Mouse (Mus musculus) midbrain, embryonic 14.5 days (tissue): ENCODE data around the gene Setd1a. TPM values are rescaled to one million over a fixed set of nuclear protein-coding genes. Genes with fewer than 3 reads are reported as not detected.
"Not testable (repeated sequence)": the region's sequence is repeated elsewhere in the genome, so short reads cannot be mapped to it uniquely, and the experiment has no call there.

Experiments used
- ATAC-seq: fragments of 200-750 bp; cut with Nextera tagmentation; 2 replicates; pipeline ENCODE4 v1.8.0; 2017; ENCODE audit warnings: moderate number of reproducible peaks, moderate library complexity; ENCODE audit not compliant: low FRiP score, low TSS enrichment
- DNase-seq: peaks from one replicate; pipeline ENCODE4 v3.0.0-alpha.2; 2015
- H3K27ac ChIP-seq: fragments of 300-500 bp; sonication (generic); replicated peaks from 2 replicates; pipeline ENCODE4 v1.5.1; 2014; ENCODE audit warnings: mild to moderate bottlenecking, low read depth, low read length, moderate library complexity
- H3K27me3 ChIP-seq: fragments of 300-500 bp; sonication (generic); 2 replicates; pipeline ENCODE4 v1.6.1; 2014; ENCODE audit warnings: low read length, control low read depth, mixed read lengths; ENCODE audit not compliant: control insufficient read depth, insufficient read depth
- H3K36me3 ChIP-seq: fragments of 300-500 bp; sonication (generic); 2 replicates; pipeline ENCODE4 v1.6.1; 2014; ENCODE audit warnings: low read length, control low read depth; ENCODE audit not compliant: control insufficient read depth, insufficient read depth
- H3K4me1 ChIP-seq: fragments of 300-500 bp; sonication (generic); 2 replicates; pipeline ENCODE4 v1.6.1; 2014; ENCODE audit warnings: mild to moderate bottlenecking, antibody characterized with exemption, low read length, control low read depth; ENCODE audit not compliant: control insufficient read depth, insufficient read depth
- H3K4me2 ChIP-seq: fragments of 300-500 bp; sonication (generic); 2 replicates; pipeline ENCODE4 v1.6.1; 2014; ENCODE audit warnings: mild to moderate bottlenecking, low read length, moderate library complexity
- H3K4me3 ChIP-seq: fragments of 300-500 bp; sonication (generic); replicated peaks from 2 replicates; pipeline ENCODE4 v1.5.1; 2014; ENCODE audit warnings: low read depth, low read length
- H3K9ac ChIP-seq: fragments of 300-500 bp; sonication (generic); replicated peaks from 2 replicates; pipeline ENCODE4 v1.6.1; 2014; ENCODE audit warnings: mild to moderate bottlenecking, low read length, moderate library complexity
- H3K9me3 ChIP-seq: fragments of 300-500 bp; sonication (generic); 2 replicates; pipeline ENCODE4 v1.6.1; 2016; ENCODE audit warnings: low read length, control low read depth, mixed read lengths; ENCODE audit not compliant: control insufficient read depth
- WGBS: fragments of 180-500 bp; shearing (Covaris S2); extraction: QIAGEN DNeasy Blood & Tissue Kit; methylation state at CpG from one replicate; pipeline ENCODE4 v1.1.7; 2014; 5-methylcytosine and 5-hydroxymethylcytosine counted together
- polyA plus RNA-seq: library from polyadenylated mRNA; unstranded; fragments of >200 nt; fragmentation: Nextera tagmentation; extraction: Ambion mirVana; gene quantifications from 2 replicates; pipeline ENCODE4 v1.2.1, GENCODE M21; 2014

The Setd1a gene
- polyA plus RNA-seq, result 24.0 and 27.3 TPM in 2 replicates

DNA sequence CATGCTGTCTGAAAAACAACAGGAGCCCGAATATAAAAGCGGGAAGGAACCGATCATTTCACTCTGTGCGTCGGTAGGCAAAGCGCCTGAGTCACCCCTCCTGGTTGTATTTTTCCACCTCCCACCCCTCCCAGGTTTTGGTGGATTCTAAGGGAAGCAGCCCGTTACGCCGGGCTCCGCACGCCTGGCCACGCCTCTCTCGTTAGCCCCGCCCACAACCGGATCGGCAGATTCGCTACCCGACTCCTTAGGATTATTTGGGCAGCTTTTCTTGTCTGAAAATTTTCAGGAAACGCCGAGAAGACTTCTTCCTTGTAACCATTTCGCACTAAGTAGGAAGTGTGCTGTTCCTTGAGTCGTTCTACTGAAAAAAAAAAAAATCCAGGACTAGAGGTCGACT, at the start of gene Setd1a:
TSS of gene Setd1a (plus strand) at position 245 of the 400 bp plus-strand sequence.
- no peaks in the 10 kb centered on the region for H3K27me3 ChIP-seq
- under 1% methylated on average over 23 of the region's 23 CpGs for WGBS
- peak within 1 kb of the TSS; percentile 89 for H3K4me3 ChIP-seq
- H3K36me3 ChIP-seq, result peaks cover 25% of the 10 kb centered on the region
- peaks cover 7% of the 10 kb centered on the region for H3K4me1 ChIP-seq
- no peaks in the 10 kb centered on the region for H3K9me3 ChIP-seq
- DNase-seq (peak; percentile 93), ATAC-seq (peak; percentile 72)
- H3K4me2 ChIP-seq, result peak within 1 kb of the TSS; percentile 66
- H3K27ac ChIP-seq, result peak within 1 kb of the TSS; percentile 95
- peak within 1 kb of the TSS; percentile 91 for H3K9ac ChIP-seq

DNA sequence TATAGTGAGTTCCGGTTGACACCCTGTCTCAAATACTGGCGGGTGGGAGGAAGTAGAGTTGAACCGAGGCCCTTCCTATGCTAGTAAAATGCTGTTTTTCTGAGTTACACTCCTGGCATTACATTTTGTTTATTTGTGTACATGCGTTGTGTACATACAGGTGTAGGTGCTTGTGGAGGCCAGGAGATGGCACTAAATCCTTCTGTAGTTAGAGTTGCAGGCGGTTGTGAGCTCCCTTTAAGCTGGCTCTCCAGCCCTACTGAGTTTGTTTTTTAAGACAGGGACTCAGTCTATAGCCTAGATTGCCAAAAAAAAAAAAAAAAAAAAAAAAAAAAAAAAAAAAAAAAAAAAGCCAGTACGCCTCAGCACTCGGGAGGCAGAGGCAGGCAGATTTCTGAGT, 48.6 kb upstream of the Setd1a start:
- Histone ChIP-seq H3K9ac (no peak overlapping the region), H3K27ac (no peak overlapping the region), H3K4me3 (no peak overlapping the region), H3K9me3 (no peaks in the 10 kb centered on the region), H3K27me3 (no peaks in the 10 kb centered on the region), H3K36me3 (no peaks in the 10 kb centered on the region), H3K4me2 (no peak overlapping the region), H3K4me1 (no peaks in the 10 kb centered on the region)
- 87% methylated on average over 7 of the region's 7 CpGs for WGBS
- ATAC-seq (no peak), DNase-seq (no peak)

DNA sequence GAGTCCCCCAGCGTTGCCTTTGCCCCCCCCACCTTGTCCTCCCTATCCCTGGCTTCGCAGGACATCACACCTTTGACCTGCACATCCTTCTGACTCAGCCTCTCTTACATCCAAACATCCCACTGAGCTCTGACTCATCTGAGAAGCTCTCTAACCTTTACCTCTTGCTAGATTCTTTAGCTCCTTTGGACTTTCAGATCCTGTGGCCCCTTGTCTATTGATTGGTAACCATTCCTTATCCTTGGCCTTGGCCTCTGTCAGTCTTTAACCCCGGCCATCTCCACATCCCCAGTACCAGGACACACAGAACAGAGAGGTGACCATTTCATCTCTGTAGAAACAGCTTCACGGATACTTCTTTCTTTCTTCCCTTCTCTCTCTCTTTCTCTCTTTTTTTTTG, 46.3 kb upstream of the Setd1a start:
- H3K9ac ChIP-seq, result no peak overlapping the region
- DNase-seq, result no peak
- ATAC-seq, result no peak
- no peak overlapping the region for H3K4me3 ChIP-seq
- H3K27me3 ChIP-seq, result no peaks in the 10 kb centered on the region
- H3K9me3 ChIP-seq, result no peaks in the 10 kb centered on the region
- no peaks in the 10 kb centered on the region for H3K4me1 ChIP-seq
- H3K27ac ChIP-seq, result no peak overlapping the region
- H3K36me3 ChIP-seq, result no peaks in the 10 kb centered on the region
- H3K4me2 ChIP-seq, result no peak overlapping the region
- WGBS, result 71% methylated on average over 4 of the region's 4 CpGs

DNA sequence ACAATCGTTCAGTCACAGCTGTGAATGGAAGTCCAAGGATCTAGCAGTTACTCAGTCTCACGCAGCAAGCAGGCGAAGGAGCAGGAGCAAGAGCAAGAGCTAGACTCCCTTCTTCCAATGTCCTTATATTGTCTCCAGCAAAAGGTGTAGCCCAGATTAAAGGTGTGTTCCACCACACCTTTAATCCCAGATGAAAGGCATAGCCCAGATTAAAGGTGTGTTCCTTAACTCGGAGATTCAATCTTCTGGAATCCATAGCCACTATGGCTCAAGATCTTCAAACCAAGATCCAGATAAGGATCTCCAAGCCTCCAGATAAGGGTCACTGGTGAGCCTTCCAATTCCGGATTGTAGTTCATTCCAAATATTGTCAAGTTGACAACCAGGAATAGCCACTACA, 44.4 kb upstream of the Setd1a start, which contains the start of gene Ctf2:
TSS of gene Ctf2 (minus strand) at position 101 of the 400 bp plus-strand sequence.
- not testable (repeated sequence) for H3K4me2 ChIP-seq, H3K27me3 ChIP-seq, DNase-seq, H3K9ac ChIP-seq, H3K27ac ChIP-seq, H3K4me3 ChIP-seq, ATAC-seq, H3K9me3 ChIP-seq, H3K4me1 ChIP-seq, H3K36me3 ChIP-seq
- WGBS, result no CpG with 5 or more reads among the region's 5 CpGs

DNA sequence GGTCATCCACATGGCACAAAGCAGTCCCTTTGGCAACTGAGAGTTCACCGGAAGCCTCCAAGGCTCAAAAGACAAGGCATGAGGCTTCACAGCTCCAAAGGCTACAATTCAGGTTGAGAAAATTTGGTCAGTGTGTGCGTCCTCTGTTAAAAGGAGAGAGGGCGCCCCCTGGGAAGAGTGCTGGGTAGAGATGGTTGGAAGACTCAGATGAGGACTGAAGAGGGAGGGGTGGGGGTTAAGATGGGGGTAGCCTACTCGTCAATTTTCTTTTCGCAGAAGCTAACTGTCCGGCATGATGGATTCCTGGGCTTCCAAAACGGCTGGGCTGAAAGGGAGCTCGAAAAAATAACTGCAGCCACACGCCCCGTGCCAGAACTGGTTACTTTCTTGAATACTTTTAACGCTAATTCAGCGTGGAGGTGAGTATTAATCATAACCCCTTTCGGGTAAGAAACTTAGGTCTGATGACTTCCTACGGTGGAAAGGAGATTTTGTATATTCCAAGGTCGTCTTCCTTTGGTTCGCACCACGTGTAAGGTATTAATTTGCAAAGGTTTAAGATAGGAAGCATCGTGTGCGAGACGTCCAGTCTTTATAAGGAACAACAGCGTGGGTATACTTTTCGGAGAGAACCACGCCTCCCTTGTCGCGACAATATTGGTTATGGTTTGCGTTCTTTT, 32.0 kb upstream of the Setd1a start, which contains the start of gene Fbxl19:
TSS of gene Fbxl19 (plus strand) at position 178 of the 680 bp plus-strand sequence.
- under 1% methylated on average over 26 of the region's 26 CpGs for WGBS
- H3K27ac ChIP-seq, result peak within 1 kb of the TSS; percentile 89
- DNase-seq, result peak; percentile 85
- H3K4me3 ChIP-seq, result peak within 1 kb of the TSS; percentile 93
- H3K4me2 ChIP-seq, result peak within 1 kb of the TSS; percentile 83
- peaks cover 18% of the 10 kb centered on the region for H3K4me1 ChIP-seq
- no peak for ATAC-seq
- peak within 1 kb of the TSS; percentile 41 for H3K9ac ChIP-seq
- no peaks in the 10 kb centered on the region for H3K27me3 ChIP-seq
- no peaks in the 10 kb centered on the region for H3K9me3 ChIP-seq
- H3K36me3 ChIP-seq, result peaks cover 17% of the 10 kb centered on the region

DNA sequence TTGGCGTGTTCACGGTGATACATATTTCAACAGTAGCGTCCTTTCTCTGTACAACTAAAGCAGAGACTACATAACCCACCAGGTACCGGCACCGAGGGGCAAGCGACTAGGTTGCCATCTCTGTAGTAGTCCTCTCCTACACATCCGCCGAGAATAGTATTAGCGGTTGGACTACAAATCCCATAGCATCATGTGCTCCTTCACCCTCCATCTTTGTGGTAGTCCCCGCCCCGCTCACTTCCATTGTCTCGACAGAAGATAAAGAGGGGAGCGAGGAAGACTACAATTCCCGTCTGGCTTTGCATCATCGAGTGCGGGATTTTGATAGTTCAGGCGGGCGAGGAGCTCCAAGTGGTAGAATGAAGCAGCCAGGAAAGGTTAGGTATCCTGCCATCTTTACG, 31.2 kb upstream of the Setd1a start:
- no peaks in the 10 kb centered on the region for H3K9me3 ChIP-seq
- H3K4me2 ChIP-seq, result peak overlapping the region; percentile 83
- peak overlapping the region; percentile 93 for H3K4me3 ChIP-seq
- 0% methylated on average over 19 of the region's 19 CpGs for WGBS
- H3K27ac ChIP-seq, result peak overlapping the region; percentile 89
- peaks cover 18% of the 10 kb centered on the region for H3K4me1 ChIP-seq
- peak; percentile 98 for DNase-seq
- ATAC-seq, result peak; percentile 85
- peak overlapping the region; percentile 41 for H3K9ac ChIP-seq
- peaks cover 25% of the 10 kb centered on the region for H3K36me3 ChIP-seq
- H3K27me3 ChIP-seq, result no peaks in the 10 kb centered on the region

DNA sequence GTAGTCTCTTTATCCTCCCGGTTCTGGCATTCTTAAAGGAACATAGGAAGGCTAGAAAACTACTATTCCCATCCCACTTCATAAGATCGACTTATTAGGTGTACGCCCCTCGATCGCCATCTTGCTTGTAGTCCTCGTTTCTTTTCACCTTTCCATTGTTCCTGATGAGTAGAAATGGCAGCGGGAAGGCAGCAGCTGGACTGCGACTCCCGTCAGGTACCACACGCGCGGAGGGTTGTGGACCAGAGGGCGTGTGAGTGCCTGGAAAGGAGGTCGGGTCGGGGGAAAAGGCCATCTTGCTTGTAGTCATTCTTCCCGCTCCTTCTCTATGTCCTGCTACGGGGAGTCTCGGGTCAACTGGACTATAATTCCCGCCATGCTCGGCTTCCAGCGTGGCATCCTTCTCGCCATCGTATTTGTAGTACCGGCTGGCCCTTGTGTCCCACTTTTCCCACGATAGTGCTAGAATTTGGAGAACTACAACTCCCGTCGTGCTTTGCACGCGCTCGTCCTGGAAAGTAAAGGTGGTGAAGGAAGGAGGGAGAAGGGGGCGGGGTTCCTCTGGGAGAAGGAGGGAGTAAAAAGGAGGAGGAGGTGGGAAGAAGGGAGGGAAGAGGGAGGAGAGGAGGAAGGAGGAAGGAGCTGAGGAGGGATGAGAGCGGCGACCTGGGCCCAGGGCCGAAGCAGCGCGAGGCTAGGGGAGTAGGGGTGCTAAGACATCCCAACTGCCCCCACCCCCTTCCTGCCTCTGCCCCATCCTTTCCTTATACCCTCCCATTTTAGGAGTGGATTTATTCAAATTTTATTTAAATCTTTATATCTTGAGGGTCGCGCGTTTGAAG, 30.6 kb upstream of the Setd1a start:
- Histone ChIP-seq H3K4me3 (peak overlapping the region; percentile 93), H3K27ac (peak overlapping the region; percentile 89), H3K36me3 (peaks cover 31% of the 10 kb centered on the region), H3K9me3 (no peaks in the 10 kb centered on the region), H3K27me3 (no peaks in the 10 kb centered on the region), H3K4me2 (peak overlapping the region; percentile 94), H3K4me1 (peaks cover 18% of the 10 kb centered on the region), H3K9ac (peak overlapping the region; percentile 93)
- under 1% methylated on average over 39 of the region's 39 CpGs for WGBS
- ATAC-seq, result peak; percentile 90
- peak; percentile 99 for DNase-seq

DNA sequence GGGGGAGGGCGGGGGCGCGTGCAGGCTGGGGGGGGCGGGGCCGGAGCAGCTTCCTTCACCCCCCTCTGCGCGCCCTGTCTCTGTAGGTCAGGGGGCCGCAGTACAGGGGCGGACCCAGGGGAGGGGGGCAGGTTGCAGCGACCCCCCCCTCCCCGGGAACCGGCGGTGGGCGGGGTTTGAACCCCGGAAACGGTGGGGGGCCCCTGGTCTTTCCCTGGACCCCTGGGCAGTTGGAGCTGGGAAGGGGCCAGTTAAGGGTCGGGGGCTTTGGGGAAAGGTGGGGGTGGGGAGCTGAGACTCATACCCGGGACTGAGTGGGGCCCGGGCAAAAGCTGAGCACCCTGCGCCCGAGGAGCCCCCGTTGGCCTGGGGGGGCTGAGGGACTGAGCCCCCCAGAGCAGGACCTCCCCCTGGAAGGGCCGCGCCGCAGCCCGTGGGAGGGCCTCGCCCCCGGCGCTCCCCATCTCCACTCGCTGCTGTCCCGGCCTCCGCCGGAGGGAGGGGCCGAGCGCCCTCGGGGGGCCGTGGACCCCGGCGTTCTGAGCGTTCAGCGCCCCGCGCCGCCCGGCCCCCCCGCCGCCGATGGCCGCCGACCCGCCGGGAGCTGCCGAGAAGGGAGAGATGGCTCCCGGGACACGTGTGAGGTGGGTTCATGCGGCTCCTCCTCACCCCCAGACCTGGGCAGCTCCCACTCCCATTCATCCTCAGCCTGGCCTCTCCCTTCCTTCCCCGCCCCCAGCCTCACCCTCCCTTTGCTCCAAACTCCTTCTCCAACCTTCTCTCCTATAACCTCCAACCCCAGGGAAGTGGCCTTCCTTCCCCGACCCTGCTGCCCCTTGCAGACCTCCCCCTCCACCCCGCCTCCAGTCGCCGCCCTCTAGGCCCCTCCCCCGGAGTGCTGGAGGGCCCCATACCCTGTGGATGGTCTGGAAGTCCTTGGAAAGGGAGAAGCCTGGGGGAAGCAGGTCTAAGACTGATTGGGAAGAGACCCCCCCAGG, 29.7 kb upstream of the Setd1a start:
- WGBS, result under 1% methylated on average over 53 of the region's 62 CpGs
- Histone ChIP-seq H3K36me3 (peaks cover 40% of the 10 kb centered on the region), H3K9ac (peak overlapping the region; percentile 93), H3K4me1 (peaks cover 18% of the 10 kb centered on the region), H3K27me3 (no peaks in the 10 kb centered on the region), H3K9me3 (no peaks in the 10 kb centered on the region), H3K4me2 (peak overlapping the region; percentile 94), H3K4me3 (peak overlapping the region; percentile 93), H3K27ac (peak overlapping the region; percentile 89)
- ATAC-seq (0 out of 2 replicates have a peak, but pooled peaks have one; percentile 4), DNase-seq (peak; percentile 47)
